Mouse (Mus musculus) heart, adult 2 months (tissue): ENCODE results near the gene Msl1. TPM values are rescaled to one million over a fixed set of nuclear protein-coding genes. Genes with fewer than 3 reads are reported as not detected.

Experiments
- DNase-seq, 2 experiments: peaks; one replicate each; pipeline ENCODE4 v3.0.0; 2021
- H3K27ac ChIP-seq: fragments of 200-600 bp; 2 replicates; pipeline ENCODE4 v1.8.1; 2022
- H3K27me3 ChIP-seq: fragments of 200-500 bp; 2 replicates; pipeline ENCODE4 v1.6.1; 2012; ENCODE audit warnings: mild to moderate bottlenecking, low read length, inconsistent platforms, mixed read lengths; ENCODE audit not compliant: control insufficient read depth, insufficient read depth
- H3K36me3 ChIP-seq: fragments of 200-500 bp; 2 replicates; pipeline ENCODE4 v1.6.1; 2012; ENCODE audit warnings: low read length, inconsistent platforms; ENCODE audit not compliant: control insufficient read depth, insufficient read depth
- H3K4me1 ChIP-seq: fragments of 200-500 bp; 2 replicates; pipeline ENCODE4 v1.6.1; 2011; ENCODE audit warnings: low read length; ENCODE audit not compliant: control insufficient read depth, insufficient read depth
- H3K4me3 ChIP-seq: fragments of 200-600 bp; 2 replicates; pipeline ENCODE4 v1.8.1; 2022
- H3K79me2 ChIP-seq: fragments of 200-500 bp; replicated peaks from 2 replicates; pipeline ENCODE4 v1.6.1; 2012; ENCODE audit warnings: mild to moderate bottlenecking, inconsistent platforms, low read length, moderate library complexity, mixed read lengths; ENCODE audit not compliant: control insufficient read depth, insufficient read depth
- H3K9ac ChIP-seq: fragments of 200-500 bp; 2 replicates; pipeline ENCODE4 v1.6.1; 2012; ENCODE audit warnings: low read depth, mild to moderate bottlenecking, control low read depth, inconsistent platforms, low read length, mixed read lengths
- CTCF ChIP-seq: fragments of 200-600 bp; IDR thresholded peaks from 2 replicates; pipeline ENCODE4 v1.8.1; 2022; ENCODE audit warnings: antibody characterized with exemption, mild to moderate bottlenecking, moderate library complexity
- EP300 ChIP-seq: fragments of 200-500 bp; IDR thresholded peaks from 2 replicates; pipeline ENCODE4 v1.6.1; 2011; ENCODE audit warnings: low read depth, low read length, control low read depth; ENCODE audit not compliant: insufficient read depth
- POLR2A ChIP-seq: fragments of 200-500 bp; IDR thresholded peaks from 2 replicates; pipeline ENCODE4 v1.6.1; 2011; ENCODE audit warnings: mild to moderate bottlenecking, low read depth, low read length, control low read depth; ENCODE audit not compliant: insufficient read depth
- WGBS: fragments of 180-500 bp; shearing (Covaris S2); methylation state at CpG from one replicate; pipeline ENCODE4 v1.1.7; 2018; 5-methylcytosine and 5-hydroxymethylcytosine counted together
- intact Hi-C: fragments of 180-260 bp; cut with DNase I; formaldehyde crosslinking; loops from one replicate; pipeline ENCODE4 v1.15.1; 2025
- polyA plus RNA-seq: library from polyadenylated mRNA; depleted of rRNA; stranded (reverse); fragments of >200 nt; gene quantifications from 2 replicates; pipeline ENCODE4 v1.2.3, GENCODE M21; 2012
- total RNA-seq, 2 experiments: library from RNA; stranded (reverse); gene quantifications; 2 replicates each; pipeline ENCODE4 v1.2.3; 2021

The Msl1 gene
- total and polyA plus RNA-seq, 3 experiments = 21.9 to 75.3 (median 68.9) TPM

GRCm38 (mm10) chr11:98846016-98846415 lies 50.7 kb downstream of the Msl1 start:
- Histone ChIP-seq H3K4me3 (no peak overlapping the region), H3K36me3 (no peaks in the 10 kb centered on the region), H3K9ac (no peak overlapping the region), H3K27ac (no peak overlapping the region), H3K79me2 (no peaks in the 10 kb centered on the region), H3K4me1 (no peaks in the 10 kb centered on the region), H3K27me3 (no peaks in the 10 kb centered on the region)
- 62% methylated on average over 13 of the region's 13 CpGs for WGBS
- no peak for TF ChIP-seq POLR2A
- TF ChIP-seq CTCF = no peak
- TF ChIP-seq EP300 = no peak
- no peak for DNase-seq
- intact Hi-C loops = no loop called here

- H3K36me3 ChIP-seq = no peaks in the 10 kb centered on the region
- H3K4me1 ChIP-seq = no peaks in the 10 kb centered on the region
- H3K4me3 ChIP-seq = no peak overlapping the region
- no peaks in the 10 kb centered on the region for H3K79me2 ChIP-seq
- intact Hi-C loops = no loop called here
- no peak overlapping the region for H3K27ac ChIP-seq
- no peak overlapping the region for H3K9ac ChIP-seq
- no peak for DNase-seq
- TF ChIP-seq CTCF (no peak), POLR2A (no peak), EP300 (no peak)
- WGBS = 62% methylated on average over 19 of the region's 19 CpGs
- H3K27me3 ChIP-seq = no peaks in the 10 kb centered on the region
Observed at GRCm38 (mm10) chr11:98846865-98847604, 51.7 kb downstream of the Msl1 start.

GRCm38 (mm10) chr11:98849196-98849894 lies 54.0 kb downstream of the Msl1 start:
- H3K4me1 ChIP-seq = no peaks in the 10 kb centered on the region
- H3K4me3 ChIP-seq = no peak overlapping the region
- DNase-seq = no peak
- intact Hi-C loops = no loop called here
- TF ChIP-seq POLR2A (no peak), EP300 (no peak), CTCF (no peak)
- no peaks in the 10 kb centered on the region for H3K36me3 ChIP-seq
- H3K79me2 ChIP-seq = no peaks in the 10 kb centered on the region
- WGBS = 23% methylated on average over 19 of the region's 19 CpGs
- no peak overlapping the region for H3K9ac ChIP-seq
- H3K27ac ChIP-seq = no peak overlapping the region
- H3K27me3 ChIP-seq = no peaks in the 10 kb centered on the region

- 78% methylated on average over 26 of the region's 26 CpGs for WGBS
- no peak for TF ChIP-seq POLR2A
- TF ChIP-seq EP300 = no peak
- TF ChIP-seq CTCF = no peak
- intact Hi-C loops = no loop called here
Observed at GRCm38 (mm10) chr11:98850100-98851093, 55.1 kb downstream of the Msl1 start.

GRCm38 (mm10) chr11:98854116-98854515 lies 58.8 kb downstream of the Msl1 start:
- Histone ChIP-seq H3K27ac (no peak overlapping the region), H3K4me1 (no peaks in the 10 kb centered on the region), H3K4me3 (no peak overlapping the region), H3K9ac (no peak overlapping the region), H3K36me3 (no peaks in the 10 kb centered on the region), H3K79me2 (no peaks in the 10 kb centered on the region), H3K27me3 (no peaks in the 10 kb centered on the region)
- WGBS = 90% methylated on average over 8 of the region's 8 CpGs
- TF ChIP-seq CTCF (peak; percentile 48), EP300 (no peak), POLR2A (no peak)
- no peak for DNase-seq
- intact Hi-C loops = no loop called here

More at GRCm38 (mm10) chr11:98850100-98851093, 55.1 kb downstream of the Msl1 start:
- H3K36me3 ChIP-seq = no peaks in the 10 kb centered on the region
- H3K4me1 ChIP-seq = no peaks in the 10 kb centered on the region
- H3K9ac ChIP-seq = no peak overlapping the region
- no peak overlapping the region for H3K27ac ChIP-seq
- no peaks in the 10 kb centered on the region for H3K79me2 ChIP-seq
- DNase-seq = no peak
- no peaks in the 10 kb centered on the region for H3K27me3 ChIP-seq
- no peak overlapping the region for H3K4me3 ChIP-seq
